Mouse (Mus musculus): ENCODE data around the gene S1pr4.

S1pr4 gene

GRCm38 (mm10) chr10:81519227-81519977 lies 19.5 kb upstream of the S1pr4 start:
- DNase-seq (ENCODE audit: low spot score), result no peak

- no peak for DNase-seq (ENCODE audit: low spot score)
Observed at GRCm38 (mm10) chr10:81518546-81518945, 18.6 kb upstream of the S1pr4 start.

- DNase-seq (ENCODE audit: low spot score), result no peak
Observed at GRCm38 (mm10) chr10:81517227-81517626, 17.3 kb upstream of the S1pr4 start.

GRCm38 (mm10) chr10:81513798-81514197 lies 13.9 kb upstream of the S1pr4 start:
- no peak for DNase-seq (ENCODE audit: low spot score)

- DNase-seq (ENCODE audit: low spot score), result no peak
Observed at GRCm38 (mm10) chr10:81510246-81510810, 10.4 kb upstream of the S1pr4 start.

GRCm38 (mm10) chr10:81507691-81508489 lies 8.0 kb upstream of the S1pr4 start:
- no peak for DNase-seq (ENCODE audit: low spot score)

GRCm38 (mm10) chr10:81507095-81507494 lies 7.2 kb upstream of the S1pr4 start:
- no peak for DNase-seq (ENCODE audit: low spot score)

GRCm38 (mm10) chr10:81505016-81505664 lies 5.2 kb upstream of the S1pr4 start:
- no peak for DNase-seq (ENCODE audit: low spot score)

- peak; percentile 84 for DNase-seq (ENCODE audit: low spot score)
Observed at GRCm38 (mm10) chr10:81502658-81503057, 2.7 kb upstream of the S1pr4 start.

GRCm38 (mm10) chr10:81501863-81502262 lies 1.9 kb upstream of the S1pr4 start:
- DNase-seq (ENCODE audit: low spot score), result no peak

GRCm38 (mm10) chr10:81499250-81499901 lies 556 bp downstream of the S1pr4 start:
- DNase-seq (ENCODE audit: low spot score), result no peak

- DNase-seq (ENCODE audit: low spot score), result no peak
Observed at GRCm38 (mm10) chr10:81498316-81499249, 1.3 kb downstream of the S1pr4 start.

GRCm38 (mm10) chr10:81497401-81498270 lies 2.3 kb downstream of the S1pr4 start:
- no peak for DNase-seq (ENCODE audit: low spot score)

- no peak for DNase-seq (ENCODE audit: low spot score)
Observed at GRCm38 (mm10) chr10:81496969-81497368, 3.0 kb downstream of the S1pr4 start.

- DNase-seq (ENCODE audit: low spot score), result peak; percentile 98
Observed at GRCm38 (mm10) chr10:81496264-81496901, 3.5 kb downstream of the S1pr4 start, which contains the start of gene Ncln. TSS of gene Ncln (minus strand) at chr10:81496392.

- DNase-seq (ENCODE audit: low spot score), result peak; percentile 61
Observed at GRCm38 (mm10) chr10:81495616-81496263, 4.2 kb downstream of the S1pr4 start.

GRCm38 (mm10) chr10:81495151-81495550 lies 4.8 kb downstream of the S1pr4 start:
- no peak for DNase-seq (ENCODE audit: low spot score)

- DNase-seq (ENCODE audit: low spot score), result no peak
Observed at GRCm38 (mm10) chr10:81494260-81495041, 5.5 kb downstream of the S1pr4 start.

All from testis, postnatal 14 days (tissue).